Mouse (Mus musculus): ENCODE data around the gene Vav2. TPM values are rescaled to one million over a fixed set of nuclear protein-coding genes. Genes with fewer than 3 reads are reported as not detected.

The Vav2 gene
- polyA plus RNA-seq, 1 experiment from 2014 or later = 5.9 TPM

DNA sequence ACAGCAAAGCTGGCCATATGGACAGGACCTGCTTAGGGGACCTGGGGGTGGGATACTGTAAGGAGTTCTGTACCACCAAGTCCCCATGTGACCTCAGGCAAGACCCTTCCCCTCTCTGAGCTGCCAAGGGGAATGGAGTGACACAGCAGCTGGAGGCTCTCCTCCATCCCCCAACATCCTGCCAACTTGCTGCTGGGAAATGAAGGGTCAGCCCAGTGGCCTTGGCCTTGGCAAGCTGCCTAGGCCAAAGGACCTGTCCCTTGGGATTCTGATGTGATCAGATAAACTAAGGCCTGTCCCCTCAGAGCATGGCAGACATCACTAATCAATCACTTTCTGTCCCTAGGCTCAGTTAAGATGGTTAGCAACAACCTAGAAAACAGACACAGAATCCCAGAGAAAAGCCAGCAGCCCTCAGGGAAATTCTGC lies 98.2 kb downstream of the Vav2 start:
- Histone ChIP-seq H3K27me3 (ENCODE audit: control insufficient read depth, insufficient read depth, low read depth, low read length) (no peaks in the 10 kb centered on the region), H3K4me1 (ENCODE audit: control insufficient read depth, low read depth, low read length) (peaks cover 18% of the 10 kb centered on the region), H3K27ac (ENCODE audit: low read length) (peak overlapping the region; percentile 43; the same call in 1 of the 2 replicates), H3K36me3 (ENCODE audit: control insufficient read depth, insufficient read depth) (no peaks in the 10 kb centered on the region), H3K9ac (ENCODE audit: low read depth, low read length) (no peak overlapping the region), H3K4me3 (ENCODE audit: low read depth, low read length) (no peak overlapping the region), H3K9me3 (replicated peaks; ENCODE audit: control insufficient read depth, low read length) (no peaks in the 10 kb centered on the region), H3K4me2 (ENCODE audit: low read depth, low read length) (no peak overlapping the region)
- ATAC-seq (ENCODE audit: low read depth) = peak; percentile 54; the same call in 1 of the 2 replicates

DNA sequence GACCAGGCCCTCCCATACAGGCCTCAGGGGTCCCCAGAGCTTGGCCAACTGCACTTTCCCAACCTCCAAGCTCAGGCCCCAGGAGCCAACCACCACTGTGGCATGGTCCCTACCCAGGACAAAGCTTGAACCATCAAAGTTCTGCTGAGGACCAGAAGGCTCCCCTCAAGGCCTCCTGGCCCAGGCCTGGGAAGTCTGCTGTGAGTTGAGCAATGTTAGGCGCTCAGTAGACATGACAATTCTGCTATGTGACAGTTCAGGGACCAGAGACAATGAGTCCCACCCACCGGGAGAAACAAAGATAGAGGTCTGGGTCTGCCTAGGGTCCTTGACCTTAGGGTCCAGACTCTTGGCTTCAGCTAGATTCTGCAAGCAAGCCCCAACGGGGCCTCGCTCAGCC lies 98.9 kb downstream of the Vav2 start:
- 0 out of 2 replicates have a peak overlapping the region, but pooled peaks have one; percentile 43 for H3K27ac ChIP-seq (ENCODE audit: low read length)

DNA sequence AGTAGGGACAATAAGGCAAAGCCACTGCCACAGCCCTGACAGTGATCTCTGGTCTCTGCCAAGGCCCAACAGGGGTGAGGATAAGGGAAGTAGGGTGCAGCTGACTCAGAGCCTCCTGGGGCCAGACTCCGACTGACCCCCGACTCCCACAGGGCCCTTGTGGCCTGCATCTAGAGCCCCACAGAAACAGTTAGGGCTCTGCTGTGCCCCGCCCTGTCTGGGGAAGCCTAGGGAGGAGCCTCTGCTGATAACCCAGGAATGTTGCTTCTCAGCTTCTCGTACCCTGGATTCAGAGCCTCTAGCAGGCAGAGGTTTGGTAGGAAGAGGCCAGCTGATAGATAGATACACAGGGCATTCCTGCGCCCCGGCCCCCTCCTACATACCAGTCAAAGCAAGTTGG lies 99.8 kb downstream of the Vav2 start:
- Histone ChIP-seq H3K4me3 (ENCODE audit: low read depth, low read length) (no peak overlapping the region), H3K27me3 (ENCODE audit: control insufficient read depth, insufficient read depth, low read depth, low read length) (no peaks in the 10 kb centered on the region), H3K36me3 (ENCODE audit: control insufficient read depth, insufficient read depth) (no peaks in the 10 kb centered on the region), H3K9me3 (replicated peaks; ENCODE audit: control insufficient read depth, low read length) (no peaks in the 10 kb centered on the region), H3K27ac (ENCODE audit: low read length) (no peak overlapping the region), H3K9ac (ENCODE audit: low read depth, low read length) (no peak overlapping the region), H3K4me2 (ENCODE audit: low read depth, low read length) (no peak overlapping the region), H3K4me1 (ENCODE audit: control insufficient read depth, low read depth, low read length) (peaks cover 18% of the 10 kb centered on the region)
- WGBS (ENCODE audit: insufficient replicate concordance) = 24% methylated on average over 6 of the region's 6 CpGs
- ATAC-seq (ENCODE audit: low read depth) = 0 out of 2 replicates have a peak, but pooled peaks have one; percentile 11

More for the DNA sequence above, 98.9 kb downstream of the Vav2 start:
- no peak for ATAC-seq (ENCODE audit: low read depth)
- H3K9me3 ChIP-seq (replicated peaks; ENCODE audit: control insufficient read depth, low read length) = no peaks in the 10 kb centered on the region
- H3K9ac ChIP-seq (ENCODE audit: low read depth, low read length) = no peak overlapping the region
- peaks cover 18% of the 10 kb centered on the region for H3K4me1 ChIP-seq (ENCODE audit: control insufficient read depth, low read depth, low read length)
- H3K4me3 ChIP-seq (ENCODE audit: low read depth, low read length) = no peak overlapping the region
- no peak overlapping the region for H3K4me2 ChIP-seq (ENCODE audit: low read depth, low read length)
- 54% methylated on average over 4 of the region's 4 CpGs for WGBS (ENCODE audit: insufficient replicate concordance)
- no peaks in the 10 kb centered on the region for H3K27me3 ChIP-seq (ENCODE audit: control insufficient read depth, insufficient read depth, low read depth, low read length)
- H3K36me3 ChIP-seq (ENCODE audit: control insufficient read depth, insufficient read depth) = no peaks in the 10 kb centered on the region

DNA sequence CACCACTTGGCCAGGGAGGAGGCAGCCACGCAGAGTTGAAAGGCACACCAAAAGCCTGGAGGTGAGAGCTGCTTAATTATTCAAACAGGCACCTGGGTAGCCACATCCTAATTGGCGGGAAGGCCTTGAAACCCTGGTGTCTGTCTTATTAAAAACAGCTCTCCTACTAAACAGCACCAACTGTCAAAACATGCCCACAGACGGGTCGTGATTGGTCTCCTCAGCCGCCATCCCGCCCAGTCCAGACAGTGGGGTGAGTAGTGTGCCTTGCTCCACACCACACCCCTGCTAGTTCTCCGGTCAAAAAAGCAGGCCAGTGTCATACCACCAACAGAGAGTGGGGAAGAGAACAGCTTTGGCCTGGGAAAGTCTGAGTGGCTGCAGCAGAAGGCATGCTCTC lies 100.5 kb downstream of the Vav2 start:
- ATAC-seq (ENCODE audit: low read depth) = no peak
- Histone ChIP-seq H3K36me3 (ENCODE audit: control insufficient read depth, insufficient read depth) (no peaks in the 10 kb centered on the region), H3K4me2 (ENCODE audit: low read depth, low read length) (no peak overlapping the region), H3K27me3 (ENCODE audit: control insufficient read depth, insufficient read depth, low read depth, low read length) (no peaks in the 10 kb centered on the region), H3K9me3 (replicated peaks; ENCODE audit: control insufficient read depth, low read length) (no peaks in the 10 kb centered on the region), H3K9ac (ENCODE audit: low read depth, low read length) (no peak overlapping the region), H3K4me1 (ENCODE audit: control insufficient read depth, low read depth, low read length) (peaks cover 18% of the 10 kb centered on the region), H3K27ac (ENCODE audit: low read length) (no peak overlapping the region), H3K4me3 (ENCODE audit: low read depth, low read length) (no peak overlapping the region)
- 55% methylated on average over 7 of the region's 7 CpGs for WGBS (ENCODE audit: insufficient replicate concordance)

DNA sequence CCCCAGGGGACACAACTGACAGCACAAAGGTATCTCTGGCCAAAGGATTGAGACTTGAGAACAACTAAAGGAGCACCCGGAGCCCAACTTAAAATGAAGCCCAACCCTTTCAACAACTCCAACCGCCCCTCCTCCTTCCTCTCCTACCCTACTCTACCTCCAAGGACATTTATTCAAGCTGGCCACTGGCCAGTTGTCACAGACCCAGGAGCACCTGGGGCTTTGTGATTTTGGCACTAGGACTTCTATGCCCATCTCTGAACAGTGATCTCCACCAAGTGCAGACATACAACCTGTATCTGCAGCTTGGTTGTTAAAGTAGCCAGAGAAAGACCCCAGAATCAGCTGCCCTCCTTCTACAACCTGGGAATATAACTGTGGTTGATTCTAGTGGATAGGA lies 102.1 kb downstream of the Vav2 start:
- Histone ChIP-seq H3K9ac (ENCODE audit: low read depth, low read length) (no peak overlapping the region), H3K27ac (ENCODE audit: low read length) (no peak overlapping the region), H3K27me3 (ENCODE audit: control insufficient read depth, insufficient read depth, low read depth, low read length) (no peaks in the 10 kb centered on the region), H3K9me3 (replicated peaks; ENCODE audit: control insufficient read depth, low read length) (no peaks in the 10 kb centered on the region), H3K4me2 (ENCODE audit: low read depth, low read length) (no peak overlapping the region), H3K36me3 (ENCODE audit: control insufficient read depth, insufficient read depth) (no peaks in the 10 kb centered on the region), H3K4me3 (ENCODE audit: low read depth, low read length) (no peak overlapping the region), H3K4me1 (ENCODE audit: control insufficient read depth, low read depth, low read length) (peaks cover 18% of the 10 kb centered on the region)
- WGBS (ENCODE audit: insufficient replicate concordance) = 38% methylated on average over 2 of the region's 2 CpGs
- ATAC-seq (ENCODE audit: low read depth) = no peak

DNA sequence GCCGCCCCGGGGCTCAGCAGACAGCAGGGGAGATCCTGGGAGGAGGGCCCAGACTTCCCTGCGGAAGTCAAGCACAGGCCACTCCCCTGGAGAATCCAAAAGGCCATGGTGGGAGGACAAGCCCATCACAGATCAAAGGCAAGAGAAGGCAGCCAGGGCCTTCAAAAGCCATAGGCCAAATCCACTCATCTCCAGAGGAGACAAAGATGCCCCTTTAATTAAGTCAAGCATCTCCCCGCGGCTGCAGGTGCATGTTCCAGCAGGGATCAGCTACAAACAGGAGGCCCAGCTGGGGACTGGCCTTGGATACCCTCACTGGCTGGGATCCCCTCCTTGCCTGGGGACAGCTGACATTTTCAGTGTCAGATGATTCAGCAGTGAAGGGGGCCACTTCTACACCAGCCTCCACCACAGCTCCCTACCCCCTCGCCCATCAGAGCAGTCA lies 105.4 kb downstream of the Vav2 start:
- Histone ChIP-seq H3K4me2 (ENCODE audit: low read depth, low read length) (no peak overlapping the region), H3K4me3 (ENCODE audit: low read depth, low read length) (no peak overlapping the region), H3K27ac (ENCODE audit: low read length) (no peak overlapping the region), H3K9me3 (replicated peaks; ENCODE audit: control insufficient read depth, low read length) (no peaks in the 10 kb centered on the region), H3K36me3 (ENCODE audit: control insufficient read depth, insufficient read depth) (no peaks in the 10 kb centered on the region), H3K9ac (ENCODE audit: low read depth, low read length) (no peak overlapping the region), H3K27me3 (ENCODE audit: control insufficient read depth, insufficient read depth, low read depth, low read length) (no peaks in the 10 kb centered on the region), H3K4me1 (ENCODE audit: control insufficient read depth, low read depth, low read length) (peaks cover under 1% of the 10 kb centered on the region; the same call in 1 of the 2 replicates)
- no peak for ATAC-seq (ENCODE audit: low read depth)
- 46% methylated on average over 6 of the region's 6 CpGs for whole genome bisulfite sequencing (ENCODE audit: insufficient replicate concordance)

DNA sequence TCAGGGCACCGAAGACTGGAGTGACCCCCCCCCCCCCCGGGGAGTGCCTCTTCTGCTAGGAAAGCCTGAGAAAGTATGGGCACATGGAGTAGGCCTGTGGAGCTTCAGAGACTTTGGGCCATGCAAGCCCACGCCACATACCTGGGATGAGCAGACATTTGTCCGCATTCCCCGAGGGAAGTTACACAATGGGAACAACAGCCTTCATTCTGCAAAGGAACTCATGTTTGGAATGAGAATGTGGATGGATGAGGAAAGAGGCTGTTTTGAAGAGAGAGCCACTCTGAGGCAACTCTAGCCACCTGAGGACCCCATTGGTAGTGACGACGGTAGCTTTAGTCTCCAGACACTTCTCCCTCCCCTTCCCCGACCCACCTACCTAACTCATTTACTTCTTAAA lies 106.0 kb downstream of the Vav2 start:
- Histone ChIP-seq H3K27ac (ENCODE audit: low read length) (no peak overlapping the region), H3K4me3 (ENCODE audit: low read depth, low read length) (no peak overlapping the region), H3K4me2 (ENCODE audit: low read depth, low read length) (no peak overlapping the region), H3K27me3 (ENCODE audit: control insufficient read depth, insufficient read depth, low read depth, low read length) (no peaks in the 10 kb centered on the region), H3K9ac (ENCODE audit: low read depth, low read length) (no peak overlapping the region), H3K4me1 (ENCODE audit: control insufficient read depth, low read depth, low read length) (no peaks in the 10 kb centered on the region; the same call in 1 of the 2 replicates), H3K36me3 (ENCODE audit: control insufficient read depth, insufficient read depth) (no peaks in the 10 kb centered on the region), H3K9me3 (replicated peaks; ENCODE audit: control insufficient read depth, low read length) (no peaks in the 10 kb centered on the region)
- ATAC-seq (ENCODE audit: low read depth) = no peak
- WGBS (ENCODE audit: insufficient replicate concordance) = 78% methylated on average over 8 of the region's 8 CpGs

DNA sequence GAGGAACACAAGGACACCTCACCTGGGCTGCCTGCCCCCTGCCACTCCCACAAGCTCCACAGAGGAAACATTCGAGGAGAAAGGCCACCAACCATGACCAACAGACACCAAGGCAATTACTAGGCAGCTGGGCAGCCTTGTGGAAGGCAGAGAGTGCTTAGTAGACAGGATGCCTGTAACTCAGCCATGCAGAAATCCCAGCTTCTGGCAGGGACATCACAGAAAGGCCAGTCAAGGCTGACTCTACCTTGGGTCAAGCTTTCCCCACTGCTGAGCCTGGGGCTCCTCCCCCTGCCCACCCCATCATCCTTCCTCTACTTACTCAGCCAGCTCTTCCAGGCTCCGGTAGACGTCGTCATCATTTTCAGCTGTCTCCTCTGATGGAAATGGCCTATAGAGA lies 108.2 kb downstream of the Vav2 start:
- no peak overlapping the region for H3K9ac ChIP-seq (ENCODE audit: low read depth, low read length)
- H3K4me2 ChIP-seq (ENCODE audit: low read depth, low read length) = no peak overlapping the region
- no peaks in the 10 kb centered on the region for H3K36me3 ChIP-seq (ENCODE audit: control insufficient read depth, insufficient read depth)
- H3K4me3 ChIP-seq (ENCODE audit: low read depth, low read length) = no peak overlapping the region
- no peaks in the 10 kb centered on the region for H3K4me1 ChIP-seq (ENCODE audit: control insufficient read depth, low read depth, low read length)
- no peaks in the 10 kb centered on the region for H3K9me3 ChIP-seq (replicated peaks; ENCODE audit: control insufficient read depth, low read length)
- no peak for ATAC-seq (ENCODE audit: low read depth)
- 56% methylated on average over 4 of the region's 4 CpGs for WGBS (ENCODE audit: insufficient replicate concordance)
- no peak overlapping the region for H3K27ac ChIP-seq (ENCODE audit: low read length)
- no peaks in the 10 kb centered on the region for H3K27me3 ChIP-seq (ENCODE audit: control insufficient read depth, insufficient read depth, low read depth, low read length)

DNA sequence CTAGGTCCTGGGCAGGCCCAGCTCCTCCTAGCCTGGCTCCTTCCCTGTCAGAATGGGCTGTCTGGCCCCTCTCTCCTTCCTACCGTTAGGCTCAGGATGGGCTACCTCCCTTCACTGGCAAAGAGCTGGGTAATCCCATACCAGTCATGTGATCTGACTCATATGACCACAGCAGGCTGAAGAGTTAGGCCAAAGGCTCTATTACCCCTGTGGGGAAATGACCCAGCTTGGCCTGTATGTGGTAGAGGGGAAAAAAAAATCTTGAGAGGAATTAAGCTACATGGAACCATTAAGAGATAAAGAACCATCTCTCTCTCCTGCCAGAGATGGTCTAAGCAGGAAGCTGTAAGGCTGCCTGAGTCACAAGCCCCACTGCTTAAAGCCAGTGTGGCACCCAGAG lies 108.6 kb downstream of the Vav2 start:
- H3K9me3 ChIP-seq (replicated peaks; ENCODE audit: control insufficient read depth, low read length) = no peaks in the 10 kb centered on the region
- no peak overlapping the region for H3K9ac ChIP-seq (ENCODE audit: low read depth, low read length)
- no peaks in the 10 kb centered on the region for H3K4me1 ChIP-seq (ENCODE audit: control insufficient read depth, low read depth, low read length)
- H3K36me3 ChIP-seq (ENCODE audit: control insufficient read depth, insufficient read depth) = no peaks in the 10 kb centered on the region
- 11% methylated on average over 1 of the region's 1 CpGs for WGBS (ENCODE audit: insufficient replicate concordance)
- H3K4me3 ChIP-seq (ENCODE audit: low read depth, low read length) = no peak overlapping the region
- no peak for ATAC-seq (ENCODE audit: low read depth)
- no peak overlapping the region for H3K4me2 ChIP-seq (ENCODE audit: low read depth, low read length)
- H3K27me3 ChIP-seq (ENCODE audit: control insufficient read depth, insufficient read depth, low read depth, low read length) = no peaks in the 10 kb centered on the region
- H3K27ac ChIP-seq (ENCODE audit: low read length) = no peak overlapping the region

Measured in liver, embryonic 16.5 days (tissue).